Mouse (Mus musculus): ENCODE data around the gene Vmn1r51.
"Not testable (repeated sequence)": the region's sequence is repeated elsewhere in the genome, so short reads cannot be mapped to it uniquely, and the experiment has no call there.

Vmn1r51 gene

DNA sequence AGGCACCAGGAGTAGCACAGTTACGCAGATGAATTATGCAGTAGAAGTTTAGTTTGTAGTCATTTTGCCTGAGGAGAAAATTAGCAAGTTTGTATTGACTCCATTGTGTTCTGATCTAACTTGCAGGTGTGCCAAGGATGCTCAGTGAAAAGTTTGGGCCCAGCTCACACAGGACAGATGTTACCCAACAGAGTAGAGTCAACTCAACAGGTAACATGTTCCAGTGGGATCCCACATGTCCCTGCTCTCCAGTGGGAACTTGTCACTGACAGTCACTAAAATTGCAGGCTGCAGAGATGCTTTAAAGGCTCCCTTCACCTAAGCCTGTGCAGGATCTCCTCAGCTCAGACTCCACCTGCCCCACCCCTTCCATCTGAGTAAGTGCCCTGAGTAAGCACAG, at the start of gene Vmn1r51:
TSS of gene Vmn1r51 (plus strand) at position 301 of the 400 bp plus-strand sequence.
- in situ Hi-C loops (cut with MboI, MseI): not testable (repeated sequence)

GRCm38 (mm10) chr6:90078406-90078805, 44.0 kb upstream of the Vmn1r51 start, which contains the start of gene Vmn1r49:
Vmn1r49 (minus strand) TSS chr6:90078506.
- in situ Hi-C loops (cut with MboI, MseI): no loop called here

DNA sequence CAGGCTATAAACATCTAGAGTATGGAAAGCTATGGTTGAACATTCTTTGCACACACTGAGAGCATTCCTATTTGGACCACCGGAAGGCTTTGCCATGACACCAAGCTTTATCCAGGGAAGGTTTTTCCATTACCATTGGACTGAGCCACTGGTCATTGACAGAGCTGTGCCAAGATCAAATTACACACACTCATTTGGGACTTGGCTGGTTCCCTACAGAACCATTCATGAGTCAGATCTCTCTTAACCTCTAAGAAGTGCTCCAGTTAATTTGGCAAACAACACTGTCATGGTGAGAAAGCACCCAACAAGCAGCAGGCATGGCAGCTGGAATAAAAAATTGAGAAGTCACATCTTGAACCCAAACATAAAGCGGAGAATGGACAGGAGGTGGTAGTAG, 21.8 kb upstream of the Vmn1r51 start:
- in situ Hi-C loops (cut with MboI, MseI): no loop called here

DNA sequence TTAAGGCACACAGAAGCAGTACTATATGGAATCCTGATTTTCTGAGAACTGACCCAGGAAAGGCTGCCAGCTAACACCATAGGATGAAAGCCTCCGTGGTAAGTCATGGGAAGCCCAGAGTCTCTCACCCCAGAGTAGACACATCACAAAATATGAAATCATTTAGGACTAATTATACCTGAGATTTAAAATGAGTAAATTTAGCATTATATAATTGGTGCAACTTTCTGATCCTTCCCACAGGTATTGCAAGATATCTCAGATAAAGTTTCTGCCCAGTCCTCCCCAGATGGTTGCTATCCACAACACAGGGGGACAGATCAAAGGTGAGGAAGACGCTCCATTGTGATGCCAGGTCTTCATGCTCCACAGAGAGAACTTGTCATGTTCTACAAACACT, 21.3 kb upstream of the Vmn1r51 start, which contains the start of gene Vmn1r50:
TSS of gene Vmn1r50 (plus strand) at position 301 of the 400 bp plus-strand sequence.
- in situ Hi-C loops (cut with MboI, MseI): no loop called here

GRCm38 (mm10) chr6:90160139-90160538, 37.7 kb downstream of the Vmn1r51 start:
- in situ Hi-C loops (cut with MboI, MseI): no loop called here

- in situ Hi-C loops (cut with MboI, MseI): no loop called here
Measured at GRCm38 (mm10) chr6:90174508-90174907, 52.1 kb downstream of the Vmn1r51 start, which contains the start of gene Vmn1r52. Vmn1r52 (plus strand) TSS chr6:90174808.
